Mouse (Mus musculus): Measurements from ENCODE around the gene Ppp2r5d. TPM values are rescaled to one million over a fixed set of nuclear protein-coding genes. Genes with fewer than 3 reads are reported as not detected.

Gene Ppp2r5d
- 10 to 100 TPM; 33.2 to 34.9 TPM for total RNA-seq (2021)

GRCm38 (mm10) chr17:46704887-46705835, at the start of gene Ppp2r5d:
Gene Ppp2r5d (minus strand): TSS chr17:46705111.
- intact Hi-C loops (cut with DNase I): loop anchor here (5.0 kb wide), 1 partner anchor 148 kb away; the partner anchor contains the start of gene Srf
- DNase-seq (ENCODE audit: low spot score): peak; percentile 96

DNA sequence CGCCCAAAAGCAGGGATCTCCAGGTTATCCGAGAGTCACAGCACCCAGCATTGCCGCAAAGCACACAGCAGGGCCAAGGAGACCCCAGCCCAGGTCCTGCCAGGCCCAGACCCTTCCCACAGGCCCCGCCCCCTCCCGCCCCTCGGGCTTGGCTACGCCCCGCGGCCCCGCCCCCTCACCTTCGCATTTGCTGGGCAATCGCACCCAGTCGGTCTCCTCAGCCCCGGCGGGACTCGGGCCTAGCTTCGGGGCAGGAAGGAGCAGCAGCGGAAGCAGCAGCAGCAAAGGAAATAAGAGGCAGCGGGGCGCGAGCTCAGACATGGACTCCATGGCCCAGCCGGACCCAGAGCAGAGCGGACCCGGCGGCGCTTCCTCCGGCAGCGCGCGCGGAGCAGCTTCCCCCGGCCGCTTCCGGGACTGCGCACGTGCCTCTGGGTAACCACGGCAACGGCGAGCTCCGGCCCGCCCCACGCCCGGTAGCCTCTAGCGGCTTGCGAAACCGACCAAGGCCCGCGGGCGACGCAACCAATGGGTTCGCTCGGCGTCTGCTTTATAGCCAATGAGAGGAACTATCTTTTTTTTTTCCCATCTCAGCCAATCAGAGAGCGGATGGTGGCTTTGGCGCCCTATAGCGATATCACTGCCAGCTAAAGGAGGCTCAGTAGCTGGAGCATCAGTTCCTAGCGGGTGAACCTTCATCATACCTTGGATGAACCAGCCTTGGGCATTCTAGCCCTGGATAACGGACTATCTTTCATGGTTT, 47.1 kb upstream of the Ppp2r5d start, which contains the start of gene Cnpy3:
TSS of gene Cnpy3 (minus strand) at position 421 of the 763 bp plus-strand sequence.
- intact Hi-C loops (cut with DNase I): no loop called here

DNA sequence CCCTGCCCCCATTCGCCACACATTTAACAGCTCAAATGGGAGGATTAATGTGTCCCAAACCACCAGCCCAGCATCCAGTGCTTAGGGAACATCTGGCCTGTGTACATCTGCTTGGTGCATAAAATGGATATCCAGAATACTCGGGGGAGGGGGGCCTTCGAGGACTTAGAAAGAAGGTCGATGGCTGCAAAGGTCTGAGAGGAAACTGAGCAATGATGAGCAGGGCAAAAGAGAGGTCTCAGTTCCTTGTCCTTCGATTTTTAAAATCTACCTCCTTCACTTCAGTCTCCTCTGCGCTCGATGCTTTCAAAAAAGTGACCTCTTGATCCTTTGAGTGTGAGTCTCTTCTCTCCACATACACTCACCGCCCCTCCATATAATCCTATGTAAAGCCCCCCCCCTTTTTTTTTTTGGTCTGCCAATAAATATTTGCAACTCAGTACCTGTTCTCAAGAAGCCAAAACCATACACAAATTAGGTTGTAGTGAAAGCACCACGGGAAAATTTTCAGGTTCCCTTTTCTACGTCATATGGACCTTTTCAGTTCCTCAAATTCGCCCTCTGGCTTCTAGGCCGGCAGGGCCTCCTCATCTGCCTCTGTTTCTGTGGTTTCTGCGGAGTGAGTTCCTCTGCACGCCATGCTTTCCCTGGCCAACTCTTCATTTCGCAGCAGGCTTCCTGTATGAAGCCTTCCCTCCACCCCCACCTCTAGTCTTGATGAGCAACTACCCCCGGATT, 46.3 kb upstream of the Ppp2r5d start:
- no peak for DNase-seq (ENCODE audit: low spot score)
- intact Hi-C loops (cut with DNase I): no loop called here

More for the DNA sequence above, 47.1 kb upstream of the Ppp2r5d start, which contains the start of gene Cnpy3:
- peak; percentile 95 for DNase-seq (ENCODE audit: low spot score)

GRCm38 (mm10) chr17:46750580-46750979, 45.7 kb upstream of the Ppp2r5d start:
- intact Hi-C loops (cut with DNase I): no loop called here
- no peak for DNase-seq (ENCODE audit: low spot score)

- intact Hi-C loops (cut with DNase I): no loop called here
- DNase-seq (ENCODE audit: low spot score): no peak
Measured at GRCm38 (mm10) chr17:46749282-46749681, 44.4 kb upstream of the Ppp2r5d start.

DNA sequence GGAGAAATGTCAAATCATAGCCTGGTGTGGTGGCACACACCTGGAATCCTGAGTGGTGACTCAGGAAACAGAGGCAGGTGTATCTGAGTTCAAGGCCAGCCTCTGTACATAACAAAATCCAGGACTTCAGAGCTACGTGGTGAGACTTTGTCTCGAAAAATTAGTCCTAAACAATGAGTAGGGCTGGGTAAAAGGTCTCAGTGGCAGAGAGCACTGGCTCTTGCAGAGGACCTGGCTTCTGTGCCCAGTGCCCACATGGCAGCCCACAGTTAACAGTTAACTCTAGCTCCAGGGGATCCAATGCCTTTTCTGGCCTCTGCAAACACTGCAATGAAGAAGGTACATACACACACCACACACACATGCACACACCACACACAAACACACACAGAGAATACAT, 42.9 kb upstream of the Ppp2r5d start:
- no peak for DNase-seq (ENCODE audit: low spot score)
- intact Hi-C loops (cut with DNase I): no loop called here

DNA sequence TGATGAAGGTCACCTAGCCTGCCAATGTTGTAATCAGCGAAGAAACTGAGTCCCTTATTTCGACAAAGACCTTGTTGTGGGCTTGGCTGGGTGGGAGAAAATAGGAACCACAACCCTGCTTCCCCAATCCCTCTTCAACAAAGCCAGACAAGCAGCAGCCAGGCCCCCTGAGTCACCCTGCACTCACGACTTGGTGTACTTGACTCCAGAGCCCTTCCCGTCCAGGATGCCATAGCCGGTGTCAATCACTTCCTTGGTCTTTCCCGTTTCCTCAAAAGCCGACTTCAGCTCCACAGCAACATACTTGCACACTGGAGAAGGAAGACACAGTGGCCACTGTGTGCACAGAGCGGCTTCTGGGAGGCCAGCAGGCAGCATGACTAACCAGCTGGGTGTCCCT, 42.3 kb upstream of the Ppp2r5d start:
- no peak for DNase-seq (ENCODE audit: low spot score)
- intact Hi-C loops (cut with DNase I): no loop called here

DNA sequence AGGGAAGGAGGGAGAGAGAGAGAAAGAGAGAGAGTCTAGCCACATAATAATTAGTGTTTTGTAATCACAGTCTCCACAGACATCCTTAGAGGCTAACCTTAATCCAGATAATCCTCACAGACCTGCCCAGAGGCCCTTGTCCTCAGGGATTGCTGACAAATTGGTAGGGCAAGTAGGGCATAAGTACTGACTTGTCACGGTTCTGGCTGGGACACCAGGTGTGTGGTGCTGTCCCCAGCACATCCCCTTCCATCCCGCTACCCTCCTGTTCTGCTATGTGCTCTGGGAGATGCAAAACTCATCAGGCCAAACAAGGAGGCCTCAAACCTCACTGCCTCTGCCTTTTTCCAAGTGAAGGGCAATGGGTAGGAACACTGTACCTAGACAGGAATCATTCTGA, 40.6 kb upstream of the Ppp2r5d start:
- no peak for DNase-seq (ENCODE audit: low spot score)
- intact Hi-C loops (cut with DNase I): no loop called here

DNA sequence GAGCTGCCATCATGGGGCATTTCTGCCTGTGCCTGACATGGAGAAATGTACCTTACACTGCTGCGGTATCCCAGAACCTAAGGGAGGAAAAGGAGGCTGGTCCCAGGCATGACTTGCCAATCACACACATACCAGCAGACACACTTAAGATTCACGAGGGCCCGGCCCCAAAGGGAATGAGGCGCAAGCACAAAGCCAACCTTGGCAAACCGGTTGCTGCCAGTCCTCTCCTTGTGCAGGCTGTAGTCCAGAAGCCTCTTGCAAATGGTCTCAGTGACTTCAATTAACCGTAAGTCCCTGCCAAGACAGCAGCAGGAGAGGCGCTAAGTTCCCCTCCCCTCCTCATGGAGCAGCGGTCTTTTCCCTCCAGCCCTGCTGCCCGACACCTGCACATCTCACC, 38.1 kb upstream of the Ppp2r5d start:
- intact Hi-C loops (cut with DNase I): no loop called here
- no peak for DNase-seq (ENCODE audit: low spot score)

DNA sequence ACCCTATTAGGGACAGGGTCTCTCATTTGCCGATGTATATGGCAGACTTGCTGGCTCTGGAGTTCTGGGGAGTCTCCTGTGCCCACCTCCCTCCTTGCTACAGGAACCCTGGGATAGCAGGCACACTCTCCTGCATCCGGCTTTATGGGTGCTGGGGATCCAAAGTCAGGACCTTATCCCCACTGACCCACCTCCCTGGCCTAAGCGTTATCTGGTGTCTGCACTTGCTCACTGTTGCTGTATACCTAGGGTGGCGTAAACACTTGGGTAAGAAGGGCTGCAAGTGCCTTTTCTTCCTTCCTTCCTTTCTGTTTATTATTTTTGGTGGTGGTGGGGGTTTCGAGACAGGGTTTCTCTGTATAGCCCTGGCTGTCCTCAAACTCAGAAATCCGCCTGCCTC, 36.4 kb upstream of the Ppp2r5d start:
- intact Hi-C loops (cut with DNase I): no loop called here
- DNase-seq (ENCODE audit: low spot score): no peak

- intact Hi-C loops (cut with DNase I): no loop called here
- DNase-seq (ENCODE audit: low spot score): no peak
Measured at GRCm38 (mm10) chr17:46736160-46736559, 31.2 kb upstream of the Ppp2r5d start.

DNA sequence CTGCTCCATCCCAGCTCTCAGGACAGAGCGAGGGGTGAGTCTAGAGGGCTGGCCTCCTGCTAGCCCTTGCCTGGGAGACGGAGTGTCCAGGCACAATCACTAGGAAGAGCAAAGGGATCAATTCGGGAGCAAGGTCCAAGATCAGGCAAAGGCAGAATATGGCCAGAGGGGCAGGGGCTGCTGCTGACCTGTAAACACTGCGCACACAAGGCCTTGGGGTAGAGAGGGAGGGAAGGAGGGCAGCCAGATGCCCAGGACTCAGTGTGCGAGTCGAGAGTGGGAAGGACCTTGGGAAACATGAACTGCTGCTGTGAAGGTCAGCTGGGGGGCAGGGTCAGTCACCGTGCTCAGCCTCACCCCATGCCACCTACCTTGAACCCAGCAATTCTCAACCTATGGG, 30.4 kb upstream of the Ppp2r5d start:
- intact Hi-C loops (cut with DNase I): no loop called here
- no peak for DNase-seq (ENCODE audit: low spot score)

- intact Hi-C loops (cut with DNase I): no loop called here
- no peak for DNase-seq (ENCODE audit: low spot score)
Measured at GRCm38 (mm10) chr17:46734055-46734454, 29.1 kb upstream of the Ppp2r5d start.

- intact Hi-C loops (cut with DNase I): no loop called here
- no peak for DNase-seq (ENCODE audit: low spot score)
Measured at GRCm38 (mm10) chr17:46728904-46729318, 24.0 kb upstream of the Ppp2r5d start, which contains the start of gene Gnmt. Gene Gnmt (minus strand): TSS chr17:46729168.

DNA sequence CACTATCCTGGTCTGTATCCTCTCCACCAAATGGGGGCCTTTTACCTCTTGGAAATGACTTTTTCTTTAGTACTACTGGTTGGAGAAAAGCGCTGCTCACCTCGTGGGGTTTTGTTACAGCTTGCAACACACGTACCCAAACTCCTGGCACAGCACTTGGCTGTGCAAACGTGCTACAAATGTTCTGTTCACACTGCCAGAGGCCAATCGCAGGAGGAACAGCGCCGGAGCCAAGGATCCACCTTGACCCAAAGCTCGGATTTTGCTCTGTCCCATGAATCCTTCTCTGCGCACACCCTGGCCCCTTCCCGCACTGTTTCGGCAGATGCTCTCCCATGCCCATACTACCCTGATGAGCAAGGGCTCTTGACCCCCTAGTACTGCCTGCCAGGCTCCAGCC, 23.6 kb upstream of the Ppp2r5d start:
- intact Hi-C loops (cut with DNase I): no loop called here
- no peak for DNase-seq (ENCODE audit: low spot score)

DNA sequence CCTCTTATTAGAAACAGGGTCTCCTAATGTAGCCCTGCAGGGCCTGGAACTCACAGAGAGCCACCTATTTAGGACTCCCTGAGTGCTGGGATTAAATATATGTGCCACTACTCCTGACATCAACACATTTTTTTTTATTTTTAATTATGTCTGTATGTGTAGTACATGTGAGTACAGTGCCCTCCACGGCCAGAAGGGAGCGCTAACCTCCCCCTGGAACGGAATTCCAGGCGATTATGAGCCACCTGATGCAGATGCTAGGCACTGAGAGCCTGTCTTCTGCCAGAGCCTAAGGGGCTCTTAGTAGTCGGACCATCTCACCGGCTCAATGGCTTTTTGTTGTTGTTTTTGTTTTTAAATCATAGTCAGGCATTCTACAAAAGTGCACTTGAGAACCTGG, 23.1 kb upstream of the Ppp2r5d start:
- intact Hi-C loops (cut with DNase I): no loop called here
- DNase-seq (ENCODE audit: low spot score): no peak

- intact Hi-C loops (cut with DNase I): no loop called here
- DNase-seq (ENCODE audit: low spot score): no peak
Measured at GRCm38 (mm10) chr17:46727271-46727670, 22.4 kb upstream of the Ppp2r5d start.

- DNase-seq (ENCODE audit: low spot score): no peak
- intact Hi-C loops (cut with DNase I): no loop called here
Measured at GRCm38 (mm10) chr17:46725731-46726645, 21.1 kb upstream of the Ppp2r5d start.

- DNase-seq (ENCODE audit: low spot score): no peak
- intact Hi-C loops (cut with DNase I): no loop called here
Measured at GRCm38 (mm10) chr17:46725273-46725672, 20.4 kb upstream of the Ppp2r5d start.
